Mouse (Mus musculus) ES-E14 (cell line): ENCODE results near the gene Tm7sf3.

Experiments
- CHD2 ChIP-seq: IDR thresholded peaks from 2 replicates; pipeline ENCODE4 v1.6.1; 2014; ENCODE audit warnings: mild to moderate bottlenecking, low read depth, low read length, inconsistent platforms
- HCFC1 ChIP-seq: IDR thresholded peaks from 2 replicates; pipeline ENCODE4 v1.6.1; 2012; ENCODE audit warnings: low read length, inconsistent platforms, borderline replicate concordance; ENCODE audit not compliant: insufficient read depth
- MAFK ChIP-seq: IDR thresholded peaks from 2 replicates; pipeline ENCODE4 v1.6.1; 2014; ENCODE audit warnings: mild to moderate bottlenecking, low read depth, low read length, inconsistent platforms; ENCODE audit not compliant: insufficient read depth
- ZC3H11A ChIP-seq: IDR thresholded peaks from 2 replicates; pipeline ENCODE4 v1.6.1; 2012; ENCODE audit warnings: low read depth, mild to moderate bottlenecking, inconsistent platforms, low read length, borderline replicate concordance
- ZNF384 ChIP-seq: IDR thresholded peaks from 2 replicates; pipeline ENCODE4 v1.6.1; 2012; ENCODE audit warnings: low read depth, low read length, inconsistent platforms

DNA sequence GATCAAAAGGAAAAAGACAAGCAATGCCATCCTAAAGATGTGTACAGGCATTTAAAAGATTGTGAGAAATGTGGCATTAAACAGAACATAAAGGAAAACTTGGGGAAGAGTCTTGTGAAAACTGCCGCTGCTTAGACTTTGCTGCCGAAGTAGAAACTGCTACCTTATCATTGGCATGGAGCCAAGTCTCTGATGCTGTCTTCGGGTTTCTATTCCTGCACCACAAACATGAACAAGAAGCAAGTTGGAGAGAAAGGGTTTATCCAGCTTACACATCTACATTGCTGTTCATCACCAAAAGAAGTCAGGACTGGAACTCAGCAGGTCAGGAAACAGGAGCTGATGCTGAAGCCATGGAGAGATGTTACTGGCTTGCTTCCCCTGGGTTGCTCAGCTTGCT, 10.6 kb upstream of the Tm7sf3 start:
- TF ChIP-seq MAFK, result no peak
- TF ChIP-seq HCFC1, result no peak
- no peak for TF ChIP-seq ZC3H11A
- TF ChIP-seq ZNF384, result no peak
- TF ChIP-seq CHD2, result no peak
